Mouse (Mus musculus) lung, postnatal 4 days (tissue): ENCODE data around the gene Prkg1.
"Not testable (repeated sequence)": the region's sequence is repeated elsewhere in the genome, so short reads cannot be mapped to it uniquely, and the experiment has no call there.

Experiments
- DNase-seq, 2 experiments: peaks; one replicate each; pipeline ENCODE4 v3.0.0; 2021

Gene Prkg1

DNA sequence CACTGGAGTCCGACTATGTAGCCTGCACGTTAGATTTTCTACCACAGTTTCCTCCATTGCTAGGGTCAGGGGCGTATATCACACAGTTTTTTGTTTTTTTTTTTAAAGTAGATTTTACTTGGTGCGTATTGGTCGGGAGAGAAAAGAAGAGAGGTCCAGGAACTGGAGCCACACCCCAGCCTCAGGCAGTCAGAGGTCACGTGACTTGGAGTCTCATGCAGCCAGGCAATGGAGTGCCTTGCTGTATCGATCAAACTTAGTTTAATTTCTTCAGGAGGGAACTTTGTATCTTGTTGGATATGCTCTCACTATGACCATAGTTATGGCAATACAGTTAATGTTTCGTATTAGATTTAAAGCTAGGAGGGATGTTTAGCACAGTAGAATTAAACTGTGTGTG, 1212.6 kb downstream of the Prkg1 start:
- no peak for DNase-seq

DNA sequence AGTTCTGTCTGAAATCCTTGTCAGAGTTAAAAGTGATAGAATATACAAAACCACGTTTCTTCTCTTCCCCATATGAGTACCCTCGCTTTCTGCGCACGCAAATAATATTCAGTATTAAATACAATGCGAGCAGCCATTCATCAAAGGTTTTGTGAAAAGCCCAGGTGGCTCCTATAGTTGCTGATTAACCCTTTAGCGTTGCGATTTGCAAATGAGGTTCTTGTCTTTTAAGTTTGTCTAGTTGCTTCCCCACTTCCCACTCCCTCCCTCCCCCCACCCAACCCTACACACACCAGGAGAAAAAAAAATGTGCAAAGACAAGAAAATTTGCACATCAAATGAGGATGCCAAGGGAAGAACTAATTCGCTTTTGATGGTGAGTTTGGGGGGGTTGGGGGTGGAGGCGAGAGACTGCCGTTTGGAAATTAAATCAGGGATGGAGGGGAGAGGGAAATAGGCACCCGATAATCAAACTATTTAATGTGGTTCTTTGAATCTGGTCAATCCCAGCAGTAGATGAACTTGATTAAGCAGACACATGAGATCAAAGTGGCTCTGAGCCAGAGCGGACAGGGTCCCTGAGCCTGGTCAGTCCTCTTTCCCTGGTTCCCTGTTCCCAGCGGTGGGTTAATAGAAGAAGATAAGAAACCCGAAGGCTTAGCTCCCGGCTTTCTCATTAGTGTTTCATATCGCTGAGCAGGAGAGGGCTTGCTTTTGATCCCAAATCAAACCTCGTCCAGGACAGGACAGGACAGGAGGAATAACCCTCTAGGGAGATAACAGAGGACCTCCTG, 1214.8 kb downstream of the Prkg1 start:
- no peak for DNase-seq

DNA sequence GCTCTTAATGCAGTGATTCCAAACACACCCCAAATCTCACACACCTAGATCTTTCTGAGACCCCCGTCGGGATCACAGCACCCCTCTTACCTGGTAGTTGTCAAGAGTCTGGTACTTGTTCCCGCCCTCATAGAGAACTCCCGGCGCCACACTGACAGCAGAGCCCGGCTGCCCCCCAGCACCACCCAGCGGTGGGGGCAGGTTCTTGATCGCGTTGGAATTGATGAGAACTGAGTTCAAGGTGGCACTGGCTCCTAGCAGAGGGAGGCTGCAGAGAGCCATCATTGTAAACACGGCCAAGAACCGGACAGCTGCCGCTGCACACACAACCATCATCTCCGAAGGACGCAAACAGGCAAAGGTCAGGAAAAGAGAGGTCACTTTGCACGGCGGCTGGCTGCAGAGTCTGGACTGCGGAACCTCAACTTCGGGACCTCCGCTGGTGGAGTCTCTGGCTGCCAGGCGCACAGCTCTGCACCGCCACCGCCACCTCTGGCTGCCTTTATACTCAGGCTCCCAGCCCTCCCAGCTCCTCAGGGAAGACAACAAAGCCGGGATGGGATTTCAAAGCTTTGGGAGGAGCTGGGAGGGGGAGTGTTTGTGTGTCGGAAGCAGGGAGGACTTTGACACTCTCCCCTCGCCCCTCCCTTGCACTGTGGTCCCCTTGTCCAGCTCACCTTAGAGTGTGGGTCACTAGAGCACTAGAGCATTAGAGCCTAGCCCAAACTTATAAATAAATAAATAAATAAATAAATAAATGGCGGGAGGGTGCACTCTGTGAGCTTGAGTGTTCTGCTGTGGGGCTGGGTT, 1215.6 kb downstream of the Prkg1 start, which contains the start of gene Dkk1:
Gene Dkk1 (minus strand): TSS at position 622 of the 810 bp plus-strand sequence.
- DNase-seq: peak; percentile 28 to 48

DNA sequence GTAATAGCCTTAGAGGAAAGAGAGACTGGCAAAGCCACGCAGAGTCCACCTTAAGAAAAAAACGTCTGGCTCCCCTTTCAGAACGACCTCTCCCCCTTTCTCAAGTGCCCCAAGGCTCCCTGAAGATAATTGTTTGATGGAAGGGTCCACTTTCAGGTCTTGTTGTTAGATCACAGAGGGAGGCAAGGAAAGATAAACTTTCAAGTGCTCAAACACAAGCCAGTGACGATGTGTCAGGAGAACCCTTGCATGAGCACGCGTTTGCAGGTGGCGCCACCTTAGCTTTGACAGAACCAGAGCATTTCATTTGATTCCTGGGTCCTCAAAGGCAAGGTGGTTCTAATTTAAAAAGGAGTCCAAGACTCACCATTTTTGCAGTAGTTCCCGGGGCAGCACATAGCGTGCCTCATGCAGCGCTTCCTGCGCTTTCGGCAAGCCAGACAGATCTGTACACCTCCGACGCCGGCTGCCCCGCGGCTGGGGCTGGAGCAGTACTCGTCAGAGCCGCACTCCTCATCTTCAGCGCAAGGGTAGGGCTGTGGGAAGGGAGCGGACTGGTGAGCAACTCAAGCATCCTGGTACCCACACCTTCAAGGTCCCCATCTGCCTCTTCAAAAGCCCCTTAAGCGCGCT, 1216.3 kb downstream of the Prkg1 start:
- no peak for DNase-seq

DNA sequence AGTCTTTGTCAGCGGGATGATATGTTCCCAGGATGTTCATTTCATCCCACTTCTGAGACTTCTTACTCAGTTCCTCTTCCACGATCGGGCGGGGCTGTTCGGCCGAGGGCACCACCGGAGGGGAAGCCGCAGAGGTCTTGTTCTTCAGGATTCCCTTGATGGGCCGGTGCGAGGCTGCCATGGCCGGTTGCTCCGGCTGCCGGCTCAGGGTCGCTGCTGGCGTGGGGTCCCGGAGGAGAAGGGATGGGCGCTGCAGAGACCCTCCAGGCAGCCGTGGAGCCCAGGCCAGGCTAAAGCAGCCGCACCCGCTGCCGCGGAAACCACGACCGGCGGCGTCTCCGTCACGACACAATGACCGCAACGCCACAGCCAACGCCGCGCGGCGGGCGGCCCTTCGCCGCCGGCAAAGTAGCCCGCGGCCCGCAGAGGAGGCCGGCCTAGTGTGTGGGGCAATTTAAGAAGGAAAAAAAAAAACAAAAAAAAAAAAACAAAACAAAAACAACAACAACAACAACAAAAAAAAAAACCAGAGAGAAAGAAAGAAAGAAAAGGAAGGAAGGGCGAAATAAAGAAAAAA, 1225.4 kb downstream of the Prkg1 start:
- not testable (repeated sequence) for DNase-seq

DNA sequence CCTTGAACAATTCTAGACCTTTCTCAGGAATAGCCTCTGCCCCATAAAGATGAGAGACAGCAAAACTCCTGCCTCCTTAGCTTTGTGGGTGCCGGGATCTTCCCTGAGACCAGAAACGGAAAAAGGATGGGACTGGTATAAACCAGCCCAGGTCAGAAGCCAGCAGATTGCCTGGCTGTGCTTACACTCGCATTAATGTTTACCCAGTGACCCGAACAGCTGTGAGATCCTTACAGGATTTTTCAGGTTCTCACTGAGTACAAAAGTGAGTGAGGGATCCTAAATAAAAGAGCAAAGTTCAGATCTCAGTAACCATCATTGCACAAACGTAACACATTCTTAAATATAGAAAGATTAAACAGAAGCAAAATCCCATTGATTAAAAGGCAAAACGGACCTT, 1248.1 kb downstream of the Prkg1 start:
- no peak for DNase-seq
